Mouse (Mus musculus): ENCODE measurements around the gene Dnaic1.

Gene Dnaic1

GRCm38 (mm10) chr4:41635906-41636305 is 66.3 kb downstream of the Dnaic1 start:
- no peak for DNase-seq (ENCODE audit: low read depth, low spot score)

- DNase-seq (ENCODE audit: low read depth, low spot score): peak; percentile 51
These were observed 66.8 kb downstream of the Dnaic1 start for GRCm38 (mm10) chr4:41636366-41636765.

GRCm38 (mm10) chr4:41636882-41637635 is 67.5 kb downstream of the Dnaic1 start:
- no peak for DNase-seq (ENCODE audit: low read depth, low spot score)

GRCm38 (mm10) chr4:41638186-41638731 is 68.7 kb downstream of the Dnaic1 start:
- no peak for DNase-seq (ENCODE audit: low read depth, low spot score)

GRCm38 (mm10) chr4:41638828-41639213 is 69.2 kb downstream of the Dnaic1 start:
- DNase-seq (ENCODE audit: low read depth, low spot score): no peak

GRCm38 (mm10) chr4:41639214-41639841 is 69.8 kb downstream of the Dnaic1 start:
- DNase-seq (ENCODE audit: low read depth, low spot score): no peak

- DNase-seq (ENCODE audit: low read depth, low spot score): peak; percentile 81
These were observed 70.4 kb downstream of the Dnaic1 start, which contains the start of gene Enho for GRCm38 (mm10) chr4:41639913-41640507. Enho (minus strand) TSS chr4:41640324.

- DNase-seq (ENCODE audit: low read depth, low spot score): no peak
These were observed 71.7 kb downstream of the Dnaic1 start for GRCm38 (mm10) chr4:41641199-41641822.

GRCm38 (mm10) chr4:41645488-41645887 is 75.9 kb downstream of the Dnaic1 start:
- peak; percentile 47 for DNase-seq (ENCODE audit: low read depth, low spot score)

GRCm38 (mm10) chr4:41648157-41648556 is 78.6 kb downstream of the Dnaic1 start:
- no peak for DNase-seq (ENCODE audit: low read depth, low spot score)

GRCm38 (mm10) chr4:41648627-41649026 is 79.1 kb downstream of the Dnaic1 start:
- DNase-seq (ENCODE audit: low read depth, low spot score): no peak

GRCm38 (mm10) chr4:41653296-41653695 is 83.7 kb downstream of the Dnaic1 start:
- DNase-seq (ENCODE audit: low read depth, low spot score): peak; percentile 74

GRCm38 (mm10) chr4:41653730-41654129 is 84.2 kb downstream of the Dnaic1 start:
- no peak for DNase-seq (ENCODE audit: low read depth, low spot score)

- DNase-seq (ENCODE audit: low read depth, low spot score): peak; percentile 48
These were observed 84.6 kb downstream of the Dnaic1 start for GRCm38 (mm10) chr4:41654217-41654616.

- no peak for DNase-seq (ENCODE audit: low read depth, low spot score)
These were observed 86.0 kb downstream of the Dnaic1 start for GRCm38 (mm10) chr4:41655525-41655924.

GRCm38 (mm10) chr4:41658566-41659384 is 89.2 kb downstream of the Dnaic1 start:
- DNase-seq (ENCODE audit: low read depth, low spot score): no peak

GRCm38 (mm10) chr4:41659556-41659955 is 90.0 kb downstream of the Dnaic1 start:
- DNase-seq (ENCODE audit: low read depth, low spot score): no peak

GRCm38 (mm10) chr4:41660851-41661430 is 91.4 kb downstream of the Dnaic1 start:
- DNase-seq (ENCODE audit: low read depth, low spot score): no peak

GRCm38 (mm10) chr4:41662723-41663122 is 93.1 kb downstream of the Dnaic1 start:
- DNase-seq (ENCODE audit: low read depth, low spot score): no peak

GRCm38 (mm10) chr4:41663614-41664013 is 94.0 kb downstream of the Dnaic1 start:
- no peak for DNase-seq (ENCODE audit: low read depth, low spot score)

GRCm38 (mm10) chr4:41664533-41664932 is 95.0 kb downstream of the Dnaic1 start:
- no peak for DNase-seq (ENCODE audit: low read depth, low spot score)
